In the genomic region with DNA sequence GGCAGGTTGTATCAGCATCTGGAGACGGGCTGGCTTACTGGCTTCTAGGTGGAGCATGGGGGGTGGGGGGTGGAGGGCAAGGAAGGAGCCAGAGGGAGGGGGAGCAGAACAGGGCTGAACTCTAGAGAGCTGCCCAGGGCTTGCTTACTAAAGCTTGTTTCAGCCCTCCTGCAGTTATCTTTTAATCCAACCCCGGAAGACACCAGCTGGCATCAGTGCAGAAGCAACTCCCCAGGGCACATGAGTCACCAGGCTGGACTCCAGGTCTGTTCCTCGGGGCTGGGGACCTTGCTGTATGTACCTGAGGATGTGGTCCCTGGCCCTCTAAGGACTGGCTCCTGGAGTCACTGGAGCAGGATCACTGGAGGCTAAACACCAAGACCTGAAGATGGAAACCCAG, we compare ENCODE assay signal across 13 mouse cellular contexts. TPM values are rescaled to one million over a fixed set of nuclear protein-coding genes. Genes with fewer than 3 reads are reported as not detected.
DNase-seq lines count a peak whose midpoint lies in the region; ATAC-seq and TF ChIP-seq lines count a peak whose summit lies in the region.
"Had no signal": no experiment of that assay in that cellular context is flagged by ENCODE, and none has a peak within 500 bp of the region (broad histone marks: within the 10 kb centered on the region; RNA-seq: fewer than 3 reads in every experiment).

No protein-coding gene starts in this region.

- TF ChIP-seq EP300 in liver, postnatal 0 days (IDR thresholded peaks at IDR 0.05; ENCODE audit: low read depth): no peak

- H3K27ac ChIP-seq in kidney, embryonic 14.5 days (ENCODE audit: low read depth, low read length): no peak overlapping the region
- H3K27ac ChIP-seq in liver, postnatal 0 days (ENCODE audit: low read depth): no peak overlapping the region
- H3K27ac ChIP-seq: embryonic facial prominence, embryonic 13.5 days; heart, adult 2 months; liver, embryonic 12.5 days; midbrain, embryonic 10.5 days had no signal

- TF ChIP-seq POLR2A in myocyte (IDR thresholded peaks at IDR 0.05; ENCODE audit: insufficient read length, low read depth): no peak

- no peaks in the 10 kb centered on the region for H3K36me3 ChIP-seq in kidney, embryonic 14.5 days (ENCODE audit: control insufficient read depth, insufficient read depth, low read length)
- no peaks in the 10 kb centered on the region for H3K36me3 ChIP-seq in myocyte (ENCODE audit: control insufficient read depth, insufficient read depth)
- H3K36me3 ChIP-seq in liver, postnatal 0 days (replicated peaks; ENCODE audit: insufficient read depth, low read length): no peaks in the 10 kb centered on the region
- H3K36me3 ChIP-seq: embryonic facial prominence, embryonic 13.5 days; liver, embryonic 12.5 days; midbrain, embryonic 10.5 days had no signal

- no peaks in the 10 kb centered on the region for H3K9me3 ChIP-seq in kidney, embryonic 14.5 days (ENCODE audit: control insufficient read depth, low read length)
- H3K9me3 ChIP-seq in liver, postnatal 0 days (ENCODE audit: low read length): no peaks in the 10 kb centered on the region
- H3K9me3 ChIP-seq: embryonic facial prominence, embryonic 13.5 days; liver, embryonic 12.5 days; midbrain, embryonic 10.5 days had no signal

- TF ChIP-seq CTCF in liver, postnatal 0 days (IDR thresholded peaks at IDR 0.05; ENCODE audit: low read depth): no peak

- H3K4me3 ChIP-seq in kidney, embryonic 14.5 days (ENCODE audit: low read length): no peak overlapping the region
- no peak overlapping the region for H3K4me3 ChIP-seq in myocyte
- H3K4me3 ChIP-seq in liver, postnatal 0 days (ENCODE audit: low read depth, low read length): no peak overlapping the region
- H3K4me3 ChIP-seq: embryonic facial prominence, embryonic 13.5 days; heart, adult 2 months; liver, embryonic 12.5 days; midbrain, embryonic 10.5 days had no signal

- WGBS in kidney, embryonic 14.5 days: 55% methylated on average over 3 of the region's 3 CpGs
- 41% methylated on average over 3 of the region's 3 CpGs for WGBS in liver, postnatal 0 days (ENCODE audit: insufficient replicate concordance)

- H3K27me3 ChIP-seq in kidney, embryonic 14.5 days (ENCODE audit: control insufficient read depth, insufficient read depth, low read length): no peaks in the 10 kb centered on the region
- H3K27me3 ChIP-seq in myocyte (ENCODE audit: control insufficient read depth, insufficient read depth, insufficient read length): no peaks in the 10 kb centered on the region
- H3K27me3 ChIP-seq in liver, postnatal 0 days (ENCODE audit: insufficient read depth, low read length): no peaks in the 10 kb centered on the region
- H3K27me3 ChIP-seq: embryonic facial prominence, embryonic 13.5 days had no signal

- H3K9ac ChIP-seq in kidney, embryonic 14.5 days (ENCODE audit: low read depth, low read length): no peak overlapping the region
- H3K9ac ChIP-seq in liver, postnatal 0 days (replicated peaks): no peak overlapping the region
- H3K9ac ChIP-seq: embryonic facial prominence, embryonic 13.5 days; liver, embryonic 12.5 days had no signal

- DNase-seq in adrenal gland, adult (ENCODE audit: inconsistent age in 2 of 2, low spot score in 1 of 2): peak; percentile 64 to 78
- DNase-seq in adrenal gland, adult 18-20 months (ENCODE audit: low spot score in 2 of 2): no peak
- DNase-seq in kidney, adult 8-10 months: peak; percentile 58 to 63
- DNase-seq in adrenal gland, postnatal 36 days: peak; percentile 69 to 70
- DNase-seq in left cerebral cortex, postnatal 4 days: no peak
- DNase-seq in liver, postnatal 0 days: no peak

- H3K4me1 ChIP-seq in kidney, embryonic 14.5 days (ENCODE audit: control insufficient read depth, insufficient read depth, low read length): peaks cover 2% of the 10 kb centered on the region; the same call in 1 of the 2 replicates
- H3K4me1 ChIP-seq in liver, postnatal 0 days (ENCODE audit: insufficient read depth): no peaks in the 10 kb centered on the region

- no peak overlapping the region for H3ac ChIP-seq in myocyte (ENCODE audit: control insufficient read depth, insufficient read length)

- no peak overlapping the region for H3K4me2 ChIP-seq in kidney, embryonic 14.5 days (replicated peaks; ENCODE audit: low read depth, low read length)
- peak overlapping the region; percentile 38 for H3K4me2 ChIP-seq in myocyte (ENCODE audit: low read depth)
- H3K4me2 ChIP-seq in liver, postnatal 0 days (ENCODE audit: low read depth, low read length): no peak overlapping the region
- H3K4me2 ChIP-seq: embryonic facial prominence, embryonic 13.5 days; liver, embryonic 12.5 days had no signal

- peaks cover 32% of the 10 kb centered on the region for H3K79me2 ChIP-seq in myocyte (ENCODE audit: control insufficient read depth, insufficient read depth)

- no peak for ATAC-seq in kidney, embryonic 14.5 days (ENCODE audit: low FRiP score, low TSS enrichment)
- no peak for ATAC-seq in liver, postnatal 0 days
- ATAC-seq: liver, embryonic 12.5 days; lung, postnatal 0 days had no signal

- intact Hi-C loops in left cerebral cortex, postnatal 4 days (cut with DNase I): no loop called here

TF ChIP-seq in myocyte, 11 proteins besides CTCF, POLR2A, EP300 and RAD21:
- TF ChIP-seq E2F4 (IDR thresholded peaks at IDR 0.05; ENCODE audit: insufficient read depth) (no peak), CEBPB (IDR thresholded peaks at IDR 0.05; ENCODE audit: insufficient read depth, poor library complexity, severe bottlenecking) (no peak), TCF12 (IDR thresholded peaks at IDR 0.05; ENCODE audit: insufficient read depth, poor library complexity, severe bottlenecking) (no peak), TCF3 (IDR thresholded peaks at IDR 0.05; ENCODE audit: insufficient read length, low read depth) (no peak), MYOG (IDR thresholded peaks at IDR 0.05; ENCODE audit: control insufficient read depth in 1 of 3, insufficient read depth in 1 of 3, insufficient read length in 2 of 3, low read depth in 2 of 3) (peak in 1 of 3 experiments; percentile 33), REST (IDR thresholded peaks at IDR 0.05; ENCODE audit: insufficient read depth, insufficient read length) (no peak), MYOD1 (IDR thresholded peaks at IDR 0.05; ENCODE audit: control insufficient read depth in 1 of 3, insufficient read length in 2 of 3, low read depth in 2 of 3) (no peak), POLR2AphosphoS2 (IDR thresholded peaks at IDR 0.05; ENCODE audit: insufficient read length, low read depth) (no peak)

RNA-seq across cellular contexts. Expression of gene Dlg5, which starts 23.0 kb away (rescaled TPM):
- total RNA-seq in adrenal gland, adult 18-20 months (2021): 10 to 100 TPM; 35.7 to 51.6 TPM
- 24.7 and 26.9 TPM in 2 replicates for polyA plus RNA-seq in kidney, embryonic 14.5 days (2014; fragmentation: Nextera tagmentation; extraction: Ambion mirVana)
- total RNA-seq in adrenal gland, postnatal 36 days (2021): 10 to 100 TPM; 41.3 to 51.0 TPM
- 16.5 TPM for polyA plus RNA-seq in myocyte (2012; fragmentation: generic; extraction: Trizol)
- total RNA-seq in left cerebral cortex, postnatal 4 days (2021): 10 to 100 TPM; 81.9 to 94.0 TPM
- polyA plus RNA-seq in liver, postnatal 0 days (2015; fragmentation: Nextera tagmentation; extraction: Ambion mirVana): 0.47 and 0.88 TPM in 2 replicates

Comparison
In these comparisons a context has a peak if more than half of its experiments do, and no peak if none do; other contexts are left out.
1. DNase-seq: peak in adrenal gland, adult (2 of 2), kidney, adult 8-10 months (2 of 2) and adrenal gland, postnatal 36 days (2 of 2); none in adrenal gland, adult 18-20 months (0 of 2), left cerebral cortex, postnatal 4 days (single experiment) and liver, postnatal 0 days (single experiment).